Mouse (Mus musculus) lung, embryonic 14.5 days (tissue): ENCODE results near the gene Ptpn1. TPM values are rescaled to one million over a fixed set of nuclear protein-coding genes. Genes with fewer than 3 reads are reported as not detected.

Experiments
- ATAC-seq: fragments of 200-750 bp; cut with Nextera tagmentation; 2 replicates; pipeline ENCODE4 v1.8.0; 2017; ENCODE audit warnings: mild to moderate bottlenecking, moderate TSS enrichment, moderate library complexity; ENCODE audit not compliant: insufficient read depth
- DNase-seq: peaks from one replicate; pipeline ENCODE4 v3.0.0-alpha.2; 2015
- H3K27ac ChIP-seq: fragments of 300-500 bp; sonication (generic); 2 replicates; pipeline ENCODE4 v1.5.1; 2014; ENCODE audit warnings: low read depth, mild to moderate bottlenecking, moderate library complexity
- H3K27me3 ChIP-seq: fragments of 300-500 bp; sonication (generic); 2 replicates; pipeline ENCODE4 v1.6.1; 2014; ENCODE audit warnings: low read length, control low read depth; ENCODE audit not compliant: insufficient read depth
- H3K36me3 ChIP-seq: fragments of 300-500 bp; sonication (generic); 2 replicates; pipeline ENCODE4 v1.6.1; 2014; ENCODE audit warnings: control low read depth; ENCODE audit not compliant: insufficient read depth
- H3K4me1 ChIP-seq: fragments of 300-500 bp; sonication (generic); 2 replicates; pipeline ENCODE4 v1.6.1; 2014; ENCODE audit warnings: antibody characterized with exemption, control low read depth; ENCODE audit not compliant: insufficient read depth
- H3K4me2 ChIP-seq: fragments of 300-500 bp; sonication (generic); 2 replicates; pipeline ENCODE4 v1.6.1; 2014; ENCODE audit warnings: mild to moderate bottlenecking
- H3K4me3 ChIP-seq: fragments of 300-500 bp; sonication (generic); 2 replicates; pipeline ENCODE4 v1.5.1; 2014; ENCODE audit warnings: low read depth, low read length
- H3K9ac ChIP-seq: fragments of 300-500 bp; sonication (generic); 2 replicates; pipeline ENCODE4 v1.6.1; 2014
- H3K9me3 ChIP-seq: fragments of 300-500 bp; sonication (generic); 2 replicates; pipeline ENCODE4 v1.6.1; 2016; ENCODE audit warnings: low read depth, low read length, control low read depth
- CTCF ChIP-seq: IDR thresholded peaks from 2 replicates; pipeline ENCODE4 v1.5.1; 2016; ENCODE audit warnings: antibody characterized with exemption, low read depth
- WGBS: fragments of 180-500 bp; shearing (Covaris S2); extraction: QIAGEN DNeasy Blood & Tissue Kit; methylation state at CpG from one replicate; pipeline ENCODE4 v1.1.7; 2014; 5-methylcytosine and 5-hydroxymethylcytosine counted together
- polyA plus RNA-seq: library from polyadenylated mRNA; unstranded; fragments of >200 nt; fragmentation: Nextera tagmentation; extraction: Ambion mirVana; gene quantifications from 2 replicates; pipeline ENCODE4 v1.2.1, GENCODE M21; 2014

Ptpn1 gene
- polyA plus RNA-seq, 1 experiment from 2014 or later: 59.3 TPM

DNA sequence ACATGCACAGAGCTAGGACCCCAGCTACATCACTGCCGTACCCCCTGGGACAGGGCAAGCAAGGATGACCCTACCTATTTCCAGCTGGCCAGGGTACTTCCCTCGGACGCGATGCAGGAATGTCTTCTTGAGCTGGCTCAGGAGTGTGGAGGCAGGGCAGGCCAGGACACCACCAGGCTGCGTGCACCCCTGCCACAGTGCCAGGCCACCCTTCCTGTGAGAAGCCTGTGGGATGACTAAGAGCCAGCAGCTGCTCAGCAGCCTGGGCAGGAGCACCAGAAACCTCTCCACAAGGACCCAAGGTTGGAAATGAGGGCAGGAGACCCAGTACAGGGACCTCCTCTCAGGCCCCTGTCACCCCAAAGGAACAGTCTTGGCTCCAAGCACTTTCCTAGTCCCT lies 52.5 kb downstream of the Ptpn1 start:
- Histone ChIP-seq H3K4me2 (no peak overlapping the region), H3K27me3 (no peaks in the 10 kb centered on the region), H3K9me3 (no peaks in the 10 kb centered on the region), H3K36me3 (peaks cover 6% of the 10 kb centered on the region; the same call in 1 of the 2 replicates), H3K9ac (no peak overlapping the region), H3K4me3 (no peak overlapping the region), H3K4me1 (peaks cover 15% of the 10 kb centered on the region), H3K27ac (no peak overlapping the region)
- WGBS: 83% methylated on average over 5 of the region's 5 CpGs
- DNase-seq (no peak), ATAC-seq (no peak)
- TF ChIP-seq CTCF: no peak

GRCm38 (mm10) chr2:167984946-167985345 lies 53.1 kb downstream of the Ptpn1 start:
- ATAC-seq (no peak), DNase-seq (no peak)
- Histone ChIP-seq H3K36me3 (peaks cover under 1% of the 10 kb centered on the region; the same call in 1 of the 2 replicates), H3K4me2 (no peak overlapping the region), H3K27me3 (no peaks in the 10 kb centered on the region), H3K9me3 (no peaks in the 10 kb centered on the region), H3K27ac (no peak overlapping the region), H3K4me3 (no peak overlapping the region), H3K9ac (no peak overlapping the region), H3K4me1 (peaks cover 19% of the 10 kb centered on the region)
- TF ChIP-seq CTCF: peak; percentile 36
- WGBS: 28% methylated on average over 3 of the region's 3 CpGs

GRCm38 (mm10) chr2:167986762-167987161 lies 54.9 kb downstream of the Ptpn1 start:
- Histone ChIP-seq H3K4me1 (peaks cover 19% of the 10 kb centered on the region), H3K4me3 (no peak overlapping the region), H3K27me3 (no peaks in the 10 kb centered on the region), H3K9ac (no peak overlapping the region), H3K9me3 (no peaks in the 10 kb centered on the region), H3K27ac (no peak overlapping the region), H3K36me3 (no peaks in the 10 kb centered on the region), H3K4me2 (no peak overlapping the region)
- no peak for ATAC-seq
- WGBS: 21% methylated on average over 7 of the region's 7 CpGs
- TF ChIP-seq CTCF: peak; percentile 81
- peak; percentile 66 for DNase-seq

DNA sequence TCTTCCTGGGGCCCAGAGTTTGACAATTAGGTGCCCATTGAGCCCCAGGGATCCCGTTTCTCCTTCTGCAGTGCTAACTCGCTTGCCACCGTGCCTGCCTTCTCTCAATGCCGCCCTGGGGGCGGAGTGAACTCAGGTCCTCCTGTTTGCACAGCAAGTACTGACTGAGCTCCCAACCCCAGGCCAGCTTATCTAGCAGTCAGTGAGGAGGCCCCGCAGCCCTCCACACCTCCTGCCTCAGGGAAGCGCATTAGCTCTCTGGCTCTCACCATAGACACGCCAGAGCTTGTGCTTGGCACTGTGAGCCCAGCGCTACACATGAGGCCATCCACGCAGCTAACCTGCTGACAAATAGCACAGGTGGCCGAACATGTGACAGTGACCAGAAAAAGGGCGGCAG lies 55.8 kb downstream of the Ptpn1 start:
- peak; percentile 57 for DNase-seq
- H3K4me1 ChIP-seq: peaks cover 16% of the 10 kb centered on the region
- H3K36me3 ChIP-seq: no peaks in the 10 kb centered on the region
- no peak overlapping the region for H3K27ac ChIP-seq
- ATAC-seq: peak; percentile 25; the same call in 1 of the 2 replicates
- no peaks in the 10 kb centered on the region for H3K9me3 ChIP-seq
- no peak overlapping the region for H3K9ac ChIP-seq
- TF ChIP-seq CTCF: no peak
- 38% methylated on average over 12 of the region's 12 CpGs for WGBS
- H3K4me2 ChIP-seq: no peak overlapping the region
- H3K27me3 ChIP-seq: no peaks in the 10 kb centered on the region
- no peak overlapping the region for H3K4me3 ChIP-seq

GRCm38 (mm10) chr2:167989310-167989709 lies 57.5 kb downstream of the Ptpn1 start:
- H3K27ac ChIP-seq: peak overlapping the region; percentile 30; the same call in 1 of the 2 replicates
- H3K27me3 ChIP-seq: no peaks in the 10 kb centered on the region
- H3K36me3 ChIP-seq: no peaks in the 10 kb centered on the region
- no peak for TF ChIP-seq CTCF
- no peaks in the 10 kb centered on the region for H3K9me3 ChIP-seq
- ATAC-seq: peak; percentile 76
- H3K4me3 ChIP-seq: no peak overlapping the region
- peak; percentile 87 for DNase-seq
- H3K4me2 ChIP-seq: 0 out of 2 replicates have a peak overlapping the region, but pooled peaks have one; percentile 30
- H3K9ac ChIP-seq: no peak overlapping the region
- H3K4me1 ChIP-seq: peaks cover 15% of the 10 kb centered on the region
- WGBS: 42% methylated on average over 14 of the region's 14 CpGs

GRCm38 (mm10) chr2:167993260-167993659 lies 61.4 kb downstream of the Ptpn1 start:
- H3K9ac ChIP-seq: no peak overlapping the region
- no peaks in the 10 kb centered on the region for H3K9me3 ChIP-seq
- no peaks in the 10 kb centered on the region for H3K36me3 ChIP-seq
- 52% methylated on average over 13 of the region's 13 CpGs for WGBS
- H3K27ac ChIP-seq: no peak overlapping the region
- no peak for ATAC-seq
- TF ChIP-seq CTCF: no peak
- no peak overlapping the region for H3K4me3 ChIP-seq
- H3K27me3 ChIP-seq: no peaks in the 10 kb centered on the region
- H3K4me2 ChIP-seq: no peak overlapping the region
- H3K4me1 ChIP-seq: peaks cover 11% of the 10 kb centered on the region; the same call in 1 of the 2 replicates
- no peak for DNase-seq

- H3K9ac ChIP-seq: no peak overlapping the region
- no peak overlapping the region for H3K4me3 ChIP-seq
- no peak for DNase-seq
- H3K27ac ChIP-seq: no peak overlapping the region
- no peaks in the 10 kb centered on the region for H3K9me3 ChIP-seq
- no peak overlapping the region for H3K4me2 ChIP-seq
- TF ChIP-seq CTCF: 0 out of 2 replicates have a peak, but pooled peaks have one; percentile 8
- 42% methylated on average over 19 of the region's 19 CpGs for WGBS
- ATAC-seq: no peak
- H3K4me1 ChIP-seq: no peaks in the 10 kb centered on the region; the same call in 1 of the 2 replicates
- H3K36me3 ChIP-seq: no peaks in the 10 kb centered on the region
- H3K27me3 ChIP-seq: no peaks in the 10 kb centered on the region
Measured at GRCm38 (mm10) chr2:167995870-167996635, 64.2 kb downstream of the Ptpn1 start.
